Mouse (Mus musculus): ENCODE data around the gene Poll. TPM values are rescaled to one million over a fixed set of nuclear protein-coding genes. Genes with fewer than 3 reads are reported as not detected.

Poll gene
- polyA plus RNA-seq, 1 experiment, result 13.4 TPM

- H3K27me3 ChIP-seq (ENCODE audit: control insufficient read depth, insufficient read depth, low read length, poor library complexity, severe bottlenecking), result no peaks in the 10 kb centered on the region
- H3K4me3 ChIP-seq (ENCODE audit: low read depth, low read length), result no peak overlapping the region
- no peak overlapping the region for H3K9ac ChIP-seq (ENCODE audit: low read depth, poor library complexity, severe bottlenecking)
- H3K27ac ChIP-seq (ENCODE audit: insufficient read depth, low read length), result no peak overlapping the region
- no peaks in the 10 kb centered on the region for H3K36me3 ChIP-seq (ENCODE audit: control insufficient read depth, insufficient read depth, low read length, poor library complexity, severe bottlenecking)
- H3K4me1 ChIP-seq (ENCODE audit: control insufficient read depth, insufficient read depth, low read length), result no peaks in the 10 kb centered on the region
- H3K9me3 ChIP-seq (replicated peaks; ENCODE audit: control insufficient read depth, insufficient read depth, low read length, poor library complexity, severe bottlenecking), result no peaks in the 10 kb centered on the region
- TF ChIP-seq EP300 (IDR thresholded peaks at IDR 0.05; ENCODE audit: insufficient read depth, low read depth, low read length) (no peak), CTCF (IDR thresholded peaks at IDR 0.05; ENCODE audit: low read depth, low read length) (no peak), POLR2A (IDR thresholded peaks at IDR 0.05; ENCODE audit: insufficient read depth, low read length) (no peak)
Observed at GRCm38 (mm10) chr19:45596434-45596833, 36.1 kb upstream of the Poll start.

GRCm38 (mm10) chr19:45596019-45596418, 35.7 kb upstream of the Poll start:
- no peak overlapping the region for H3K4me3 ChIP-seq (ENCODE audit: low read depth, low read length)
- no peak overlapping the region for H3K9ac ChIP-seq (ENCODE audit: low read depth, poor library complexity, severe bottlenecking)
- no peaks in the 10 kb centered on the region for H3K4me1 ChIP-seq (ENCODE audit: control insufficient read depth, insufficient read depth, low read length)
- H3K27ac ChIP-seq (ENCODE audit: insufficient read depth, low read length), result no peak overlapping the region
- TF ChIP-seq CTCF (IDR thresholded peaks at IDR 0.05; ENCODE audit: low read depth, low read length) (no peak), POLR2A (IDR thresholded peaks at IDR 0.05; ENCODE audit: insufficient read depth, low read length) (no peak), EP300 (IDR thresholded peaks at IDR 0.05; ENCODE audit: insufficient read depth, low read depth, low read length) (no peak)
- H3K27me3 ChIP-seq (ENCODE audit: control insufficient read depth, insufficient read depth, low read length, poor library complexity, severe bottlenecking), result no peaks in the 10 kb centered on the region
- H3K36me3 ChIP-seq (ENCODE audit: control insufficient read depth, insufficient read depth, low read length, poor library complexity, severe bottlenecking), result no peaks in the 10 kb centered on the region
- H3K9me3 ChIP-seq (replicated peaks; ENCODE audit: control insufficient read depth, insufficient read depth, low read length, poor library complexity, severe bottlenecking), result no peaks in the 10 kb centered on the region

GRCm38 (mm10) chr19:45595481-45595880, 35.1 kb upstream of the Poll start:
- H3K4me1 ChIP-seq (ENCODE audit: control insufficient read depth, insufficient read depth, low read length), result no peaks in the 10 kb centered on the region
- no peaks in the 10 kb centered on the region for H3K9me3 ChIP-seq (replicated peaks; ENCODE audit: control insufficient read depth, insufficient read depth, low read length, poor library complexity, severe bottlenecking)
- H3K4me3 ChIP-seq (ENCODE audit: low read depth, low read length), result no peak overlapping the region
- no peaks in the 10 kb centered on the region for H3K36me3 ChIP-seq (ENCODE audit: control insufficient read depth, insufficient read depth, low read length, poor library complexity, severe bottlenecking)
- no peaks in the 10 kb centered on the region for H3K27me3 ChIP-seq (ENCODE audit: control insufficient read depth, insufficient read depth, low read length, poor library complexity, severe bottlenecking)
- H3K27ac ChIP-seq (ENCODE audit: insufficient read depth, low read length), result no peak overlapping the region
- TF ChIP-seq POLR2A (IDR thresholded peaks at IDR 0.05; ENCODE audit: insufficient read depth, low read length) (no peak), EP300 (IDR thresholded peaks at IDR 0.05; ENCODE audit: insufficient read depth, low read depth, low read length) (no peak), CTCF (IDR thresholded peaks at IDR 0.05; ENCODE audit: low read depth, low read length) (no peak)
- H3K9ac ChIP-seq (ENCODE audit: low read depth, poor library complexity, severe bottlenecking), result no peak overlapping the region

- H3K27me3 ChIP-seq (ENCODE audit: control insufficient read depth, insufficient read depth, low read length, poor library complexity, severe bottlenecking), result no peaks in the 10 kb centered on the region
- TF ChIP-seq POLR2A (IDR thresholded peaks at IDR 0.05; ENCODE audit: insufficient read depth, low read length) (no peak), CTCF (IDR thresholded peaks at IDR 0.05; ENCODE audit: low read depth, low read length) (no peak), EP300 (IDR thresholded peaks at IDR 0.05; ENCODE audit: insufficient read depth, low read depth, low read length) (no peak)
- H3K9ac ChIP-seq (ENCODE audit: low read depth, poor library complexity, severe bottlenecking), result no peak overlapping the region
- H3K27ac ChIP-seq (ENCODE audit: insufficient read depth, low read length), result no peak overlapping the region
- no peaks in the 10 kb centered on the region for H3K4me1 ChIP-seq (ENCODE audit: control insufficient read depth, insufficient read depth, low read length)
- H3K36me3 ChIP-seq (ENCODE audit: control insufficient read depth, insufficient read depth, low read length, poor library complexity, severe bottlenecking), result no peaks in the 10 kb centered on the region
- no peak overlapping the region for H3K4me3 ChIP-seq (ENCODE audit: low read depth, low read length)
- H3K9me3 ChIP-seq (replicated peaks; ENCODE audit: control insufficient read depth, insufficient read depth, low read length, poor library complexity, severe bottlenecking), result no peaks in the 10 kb centered on the region
Observed at GRCm38 (mm10) chr19:45594079-45594478, 33.7 kb upstream of the Poll start.

GRCm38 (mm10) chr19:45592916-45593315, 32.6 kb upstream of the Poll start:
- Histone ChIP-seq H3K27ac (ENCODE audit: insufficient read depth, low read length) (no peak overlapping the region), H3K27me3 (ENCODE audit: control insufficient read depth, insufficient read depth, low read length, poor library complexity, severe bottlenecking) (no peaks in the 10 kb centered on the region), H3K4me1 (ENCODE audit: control insufficient read depth, insufficient read depth, low read length) (no peaks in the 10 kb centered on the region), H3K4me3 (ENCODE audit: low read depth, low read length) (no peak overlapping the region), H3K9ac (ENCODE audit: low read depth, poor library complexity, severe bottlenecking) (no peak overlapping the region), H3K36me3 (ENCODE audit: control insufficient read depth, insufficient read depth, low read length, poor library complexity, severe bottlenecking) (no peaks in the 10 kb centered on the region), H3K9me3 (replicated peaks; ENCODE audit: control insufficient read depth, insufficient read depth, low read length, poor library complexity, severe bottlenecking) (no peaks in the 10 kb centered on the region)
- TF ChIP-seq CTCF (IDR thresholded peaks at IDR 0.05; ENCODE audit: low read depth, low read length), result no peak
- TF ChIP-seq EP300 (IDR thresholded peaks at IDR 0.05; ENCODE audit: insufficient read depth, low read depth, low read length), result no peak
- TF ChIP-seq POLR2A (IDR thresholded peaks at IDR 0.05; ENCODE audit: insufficient read depth, low read length), result no peak

GRCm38 (mm10) chr19:45591704-45592103, 31.4 kb upstream of the Poll start:
- no peak overlapping the region for H3K9ac ChIP-seq (ENCODE audit: low read depth, poor library complexity, severe bottlenecking)
- no peaks in the 10 kb centered on the region for H3K27me3 ChIP-seq (ENCODE audit: control insufficient read depth, insufficient read depth, low read length, poor library complexity, severe bottlenecking)
- TF ChIP-seq EP300 (IDR thresholded peaks at IDR 0.05; ENCODE audit: insufficient read depth, low read depth, low read length) (no peak), CTCF (IDR thresholded peaks at IDR 0.05; ENCODE audit: low read depth, low read length) (no peak), POLR2A (IDR thresholded peaks at IDR 0.05; ENCODE audit: insufficient read depth, low read length) (no peak)

More at GRCm38 (mm10) chr19:45591704-45592103, 31.4 kb upstream of the Poll start:
- Histone ChIP-seq H3K9me3 (replicated peaks; ENCODE audit: control insufficient read depth, insufficient read depth, low read length, poor library complexity, severe bottlenecking) (no peaks in the 10 kb centered on the region), H3K27ac (ENCODE audit: insufficient read depth, low read length) (no peak overlapping the region), H3K4me1 (ENCODE audit: control insufficient read depth, insufficient read depth, low read length) (no peaks in the 10 kb centered on the region), H3K4me3 (ENCODE audit: low read depth, low read length) (no peak overlapping the region), H3K36me3 (ENCODE audit: control insufficient read depth, insufficient read depth, low read length, poor library complexity, severe bottlenecking) (no peaks in the 10 kb centered on the region)

Data from ES-Bruce4 (cell line).